Mouse (Mus musculus): Measurements from ENCODE around the gene Vps29. TPM values are rescaled to one million over a fixed set of nuclear protein-coding genes. Genes with fewer than 3 reads are reported as not detected.

The Vps29 gene
- polyA plus RNA-seq, 1 experiment from 2014 or later: 211 TPM

GRCm38 (mm10) chr5:122402160-122402559, 48.0 kb downstream of the Vps29 start:
- 90% methylated on average over 13 of the region's 13 CpGs for WGBS

GRCm38 (mm10) chr5:122402772-122403171, 48.6 kb downstream of the Vps29 start:
- no peak for ATAC-seq (ENCODE audit: low FRiP score)
- Histone ChIP-seq H3K4me3 (ENCODE audit: low read depth, low read length) (no peak overlapping the region), H3K4me2 (no peak overlapping the region), H3K9ac (ENCODE audit: low read length) (no peak overlapping the region), H3K27ac (ENCODE audit: low read depth, low read length) (no peak overlapping the region), H3K4me1 (ENCODE audit: control insufficient read depth, insufficient read depth, low read length) (no peaks in the 10 kb centered on the region), H3K9me3 (ENCODE audit: control insufficient read depth, low read length) (no peaks in the 10 kb centered on the region; the same call in 1 of the 2 replicates), H3K27me3 (ENCODE audit: control insufficient read depth, insufficient read depth, low read length) (no peaks in the 10 kb centered on the region), H3K36me3 (ENCODE audit: control insufficient read depth, insufficient read depth, low read length) (peaks cover 23% of the 10 kb centered on the region)
- DNase-seq (ENCODE audit: low spot score, missing footprints): no peak
- 83% methylated on average over 5 of the region's 5 CpGs for WGBS

More at GRCm38 (mm10) chr5:122402160-122402559, 48.0 kb downstream of the Vps29 start:
- Histone ChIP-seq H3K9me3 (ENCODE audit: control insufficient read depth, low read length) (no peaks in the 10 kb centered on the region; the same call in 1 of the 2 replicates), H3K36me3 (ENCODE audit: control insufficient read depth, insufficient read depth, low read length) (peaks cover 20% of the 10 kb centered on the region), H3K4me2 (no peak overlapping the region), H3K4me1 (ENCODE audit: control insufficient read depth, insufficient read depth, low read length) (no peaks in the 10 kb centered on the region), H3K27ac (ENCODE audit: low read depth, low read length) (no peak overlapping the region), H3K4me3 (ENCODE audit: low read depth, low read length) (no peak overlapping the region), H3K27me3 (ENCODE audit: control insufficient read depth, insufficient read depth, low read length) (no peaks in the 10 kb centered on the region), H3K9ac (ENCODE audit: low read length) (no peak overlapping the region)
- no peak for ATAC-seq (ENCODE audit: low FRiP score)
- DNase-seq (ENCODE audit: low spot score, missing footprints): no peak

GRCm38 (mm10) chr5:122403362-122403761, 49.2 kb downstream of the Vps29 start:
- Histone ChIP-seq H3K9me3 (ENCODE audit: control insufficient read depth, low read length) (no peaks in the 10 kb centered on the region; the same call in 1 of the 2 replicates), H3K27me3 (ENCODE audit: control insufficient read depth, insufficient read depth, low read length) (no peaks in the 10 kb centered on the region), H3K4me3 (ENCODE audit: low read depth, low read length) (no peak overlapping the region), H3K4me2 (no peak overlapping the region), H3K27ac (ENCODE audit: low read depth, low read length) (no peak overlapping the region), H3K36me3 (ENCODE audit: control insufficient read depth, insufficient read depth, low read length) (peaks cover 23% of the 10 kb centered on the region), H3K9ac (ENCODE audit: low read length) (no peak overlapping the region), H3K4me1 (ENCODE audit: control insufficient read depth, insufficient read depth, low read length) (no peaks in the 10 kb centered on the region)
- 94% methylated on average over 12 of the region's 12 CpGs for WGBS
- ATAC-seq (ENCODE audit: low FRiP score) (no peak), DNase-seq (ENCODE audit: low spot score, missing footprints) (no peak)

GRCm38 (mm10) chr5:122405537-122405936, 51.4 kb downstream of the Vps29 start:
- no peaks in the 10 kb centered on the region; the same call in 1 of the 2 replicates for H3K9me3 ChIP-seq (ENCODE audit: control insufficient read depth, low read length)
- no peak overlapping the region for H3K9ac ChIP-seq (ENCODE audit: low read length)
- 95% methylated on average over 10 of the region's 10 CpGs for WGBS
- no peak overlapping the region for H3K4me3 ChIP-seq (ENCODE audit: low read depth, low read length)
- H3K27me3 ChIP-seq (ENCODE audit: control insufficient read depth, insufficient read depth, low read length): no peaks in the 10 kb centered on the region
- H3K4me1 ChIP-seq (ENCODE audit: control insufficient read depth, insufficient read depth, low read length): no peaks in the 10 kb centered on the region
- H3K4me2 ChIP-seq: no peak overlapping the region
- DNase-seq (ENCODE audit: low spot score, missing footprints) (no peak), ATAC-seq (ENCODE audit: low FRiP score) (no peak)
- peaks cover 23% of the 10 kb centered on the region for H3K36me3 ChIP-seq (ENCODE audit: control insufficient read depth, insufficient read depth, low read length)
- H3K27ac ChIP-seq (ENCODE audit: low read depth, low read length): no peak overlapping the region

- ATAC-seq (ENCODE audit: low FRiP score) (no peak), DNase-seq (ENCODE audit: low spot score, missing footprints) (no peak)
- H3K4me1 ChIP-seq (ENCODE audit: control insufficient read depth, insufficient read depth, low read length): no peaks in the 10 kb centered on the region
- no peak overlapping the region for H3K4me2 ChIP-seq
- H3K27ac ChIP-seq (ENCODE audit: low read depth, low read length): no peak overlapping the region
- H3K27me3 ChIP-seq (ENCODE audit: control insufficient read depth, insufficient read depth, low read length): no peaks in the 10 kb centered on the region
- WGBS: 88% methylated on average over 19 of the region's 19 CpGs
- no peak overlapping the region for H3K4me3 ChIP-seq (ENCODE audit: low read depth, low read length)
- no peak overlapping the region for H3K9ac ChIP-seq (ENCODE audit: low read length)
- peaks cover 16% of the 10 kb centered on the region for H3K36me3 ChIP-seq (ENCODE audit: control insufficient read depth, insufficient read depth, low read length)
- H3K9me3 ChIP-seq (ENCODE audit: control insufficient read depth, low read length): no peaks in the 10 kb centered on the region; the same call in 1 of the 2 replicates
Measured at GRCm38 (mm10) chr5:122409692-122410645, 55.8 kb downstream of the Vps29 start.

- no peak for ATAC-seq (ENCODE audit: low FRiP score)
- Histone ChIP-seq H3K9me3 (ENCODE audit: control insufficient read depth, low read length) (no peaks in the 10 kb centered on the region), H3K4me2 (no peak overlapping the region), H3K27ac (ENCODE audit: low read depth, low read length) (no peak overlapping the region), H3K27me3 (ENCODE audit: control insufficient read depth, insufficient read depth, low read length) (no peaks in the 10 kb centered on the region), H3K4me3 (ENCODE audit: low read depth, low read length) (no peak overlapping the region), H3K36me3 (ENCODE audit: control insufficient read depth, insufficient read depth, low read length) (peaks cover 3% of the 10 kb centered on the region), H3K4me1 (ENCODE audit: control insufficient read depth, insufficient read depth, low read length) (no peaks in the 10 kb centered on the region), H3K9ac (ENCODE audit: low read length) (no peak overlapping the region)
- WGBS: 84% methylated on average over 5 of the region's 5 CpGs
- DNase-seq (ENCODE audit: low spot score, missing footprints): no peak
Measured at GRCm38 (mm10) chr5:122411892-122412291, 57.7 kb downstream of the Vps29 start.

- Histone ChIP-seq H3K36me3 (ENCODE audit: control insufficient read depth, insufficient read depth, low read length) (no peaks in the 10 kb centered on the region), H3K4me2 (no peak overlapping the region), H3K9ac (ENCODE audit: low read length) (no peak overlapping the region), H3K27ac (ENCODE audit: low read depth, low read length) (no peak overlapping the region), H3K9me3 (ENCODE audit: control insufficient read depth, low read length) (no peaks in the 10 kb centered on the region), H3K4me1 (ENCODE audit: control insufficient read depth, insufficient read depth, low read length) (no peaks in the 10 kb centered on the region), H3K27me3 (ENCODE audit: control insufficient read depth, insufficient read depth, low read length) (no peaks in the 10 kb centered on the region), H3K4me3 (ENCODE audit: low read depth, low read length) (no peak overlapping the region)
- ATAC-seq (ENCODE audit: low FRiP score) (no peak), DNase-seq (ENCODE audit: low spot score, missing footprints) (no peak)
- 67% methylated on average over 6 of the region's 6 CpGs for WGBS
Measured at GRCm38 (mm10) chr5:122412826-122413225, 58.7 kb downstream of the Vps29 start.

- no peak overlapping the region for H3K4me3 ChIP-seq (ENCODE audit: low read depth, low read length)
- no peak for ATAC-seq (ENCODE audit: low FRiP score)
- H3K36me3 ChIP-seq (ENCODE audit: control insufficient read depth, insufficient read depth, low read length): no peaks in the 10 kb centered on the region
- 94% methylated on average over 5 of the region's 5 CpGs for WGBS
- H3K9me3 ChIP-seq (ENCODE audit: control insufficient read depth, low read length): no peaks in the 10 kb centered on the region
- no peak for DNase-seq (ENCODE audit: low spot score, missing footprints)
- H3K27me3 ChIP-seq (ENCODE audit: control insufficient read depth, insufficient read depth, low read length): no peaks in the 10 kb centered on the region
- no peak overlapping the region for H3K27ac ChIP-seq (ENCODE audit: low read depth, low read length)
- no peak overlapping the region for H3K9ac ChIP-seq (ENCODE audit: low read length)
- H3K4me2 ChIP-seq: no peak overlapping the region
- H3K4me1 ChIP-seq (ENCODE audit: control insufficient read depth, insufficient read depth, low read length): no peaks in the 10 kb centered on the region
Measured at GRCm38 (mm10) chr5:122414351-122414750, 60.2 kb downstream of the Vps29 start.
